Mouse (Mus musculus) fat pad, adult 2 months (tissue): Measurements from ENCODE around the gene Slmap.
"Not testable (repeated sequence)": the region's sequence is repeated elsewhere in the genome, so short reads cannot be mapped to it uniquely, and the experiment has no call there.

ENCODE experiments used
- DNase-seq: peaks from one replicate; pipeline ENCODE4 v3.0.0-alpha.2; 2011; ENCODE audit warnings: low read depth, low spot score; ENCODE audit errors: extremely low read depth

Gene Slmap

GRCm38 (mm10) chr14:26406746-26407145 is 128.0 kb downstream of the Slmap start:
- DNase-seq = no peak

DNA sequence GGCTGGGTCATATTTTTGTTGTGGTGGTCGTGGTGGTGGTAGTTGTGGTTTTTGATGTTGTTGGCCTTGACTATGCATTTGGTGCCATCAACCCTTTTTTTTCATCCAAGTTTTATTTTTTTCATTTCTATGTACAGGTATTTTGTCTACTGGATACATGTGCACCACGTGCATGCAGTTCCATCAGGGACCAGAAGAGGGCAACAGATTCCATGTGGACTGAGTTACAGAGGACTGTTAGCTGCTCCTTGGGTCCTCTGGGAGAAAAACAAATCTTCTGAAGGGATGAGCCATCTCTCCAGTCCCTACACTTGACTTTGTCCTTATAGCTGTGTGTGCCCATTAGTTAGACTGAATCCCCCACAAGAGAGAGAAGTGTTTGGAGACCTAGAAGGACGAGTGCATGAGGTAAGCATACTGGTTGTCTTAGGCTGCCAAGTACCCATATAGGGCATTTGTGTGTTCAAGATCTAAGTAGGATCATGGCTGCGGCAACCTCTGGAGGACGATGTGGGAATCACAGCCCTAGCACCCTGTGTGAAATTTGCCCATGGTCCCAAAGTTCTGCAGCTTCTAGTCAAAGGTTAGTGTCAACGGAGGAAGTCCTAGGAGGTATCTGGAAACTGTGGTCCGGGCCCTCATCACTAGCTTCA is 136.1 kb downstream of the Slmap start:
- DNase-seq = no peak

DNA sequence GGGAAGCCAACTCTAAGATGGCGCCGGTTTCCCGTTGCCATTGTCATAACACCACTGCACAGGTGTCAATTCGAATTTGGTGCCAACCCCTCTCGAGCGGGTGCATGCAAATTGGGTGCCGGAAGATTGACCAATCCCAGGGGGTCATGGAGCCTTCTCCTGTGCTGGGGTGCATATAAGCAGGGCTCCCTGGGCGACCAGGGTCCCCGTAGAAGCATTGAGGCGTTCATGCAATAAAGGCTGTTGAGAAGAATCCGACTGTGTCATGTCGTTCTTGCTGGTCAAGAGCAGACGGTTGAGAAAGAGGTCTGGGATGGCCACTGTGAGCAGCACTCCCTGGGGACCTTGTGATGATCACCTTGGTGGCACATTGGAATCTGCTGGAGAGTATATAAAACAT is 142.9 kb downstream of the Slmap start:
- no peak for DNase-seq

GRCm38 (mm10) chr14:26388961-26389360 is 145.8 kb downstream of the Slmap start:
- DNase-seq = not testable (repeated sequence)

GRCm38 (mm10) chr14:26386999-26387398 is 147.7 kb downstream of the Slmap start:
- DNase-seq = not testable (repeated sequence)

- DNase-seq = not testable (repeated sequence)
These were observed 149.1 kb downstream of the Slmap start for GRCm38 (mm10) chr14:26385659-26386058.

DNA sequence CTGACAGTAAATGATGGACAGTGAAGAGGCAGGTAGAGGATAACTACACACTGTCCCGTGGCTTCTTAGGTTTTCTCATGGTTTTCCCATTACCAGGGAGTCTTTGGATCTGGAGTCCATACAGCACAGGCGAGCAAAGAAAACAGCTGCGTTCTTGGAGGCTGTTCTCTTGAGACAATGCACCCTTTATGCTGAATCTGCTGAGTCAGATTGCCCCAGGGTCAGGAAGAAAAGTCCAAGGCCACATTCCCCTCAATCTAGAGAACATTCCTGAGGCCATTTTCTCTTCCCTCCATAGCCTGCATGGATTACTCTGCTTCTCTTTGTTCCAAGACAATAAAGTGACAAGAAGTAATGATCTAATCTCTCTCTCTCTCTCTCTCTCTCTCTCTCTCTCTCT is 155.7 kb downstream of the Slmap start:
- DNase-seq = no peak

DNA sequence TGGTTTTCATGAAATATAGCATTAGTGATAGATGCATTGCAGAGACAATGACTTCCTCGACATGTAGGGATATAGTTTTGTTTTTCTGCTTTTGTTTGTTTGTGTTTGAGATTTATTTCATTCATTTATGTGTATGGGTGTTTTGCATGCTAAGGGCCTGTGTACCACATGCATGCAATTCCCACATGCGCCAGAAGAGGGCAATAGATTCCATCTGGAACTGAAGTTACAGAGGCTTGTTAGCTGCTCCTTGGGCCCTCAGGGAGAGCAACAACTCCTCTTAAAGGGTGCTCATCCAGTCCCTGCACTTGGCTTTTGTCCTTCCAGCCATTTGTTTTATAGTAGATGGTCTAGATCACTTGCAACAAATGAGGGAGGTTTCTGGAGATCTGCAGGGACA is 158.1 kb downstream of the Slmap start:
- no peak for DNase-seq
